15 mouse cellular contexts compared by ENCODE assay signal in the genomic region with DNA sequence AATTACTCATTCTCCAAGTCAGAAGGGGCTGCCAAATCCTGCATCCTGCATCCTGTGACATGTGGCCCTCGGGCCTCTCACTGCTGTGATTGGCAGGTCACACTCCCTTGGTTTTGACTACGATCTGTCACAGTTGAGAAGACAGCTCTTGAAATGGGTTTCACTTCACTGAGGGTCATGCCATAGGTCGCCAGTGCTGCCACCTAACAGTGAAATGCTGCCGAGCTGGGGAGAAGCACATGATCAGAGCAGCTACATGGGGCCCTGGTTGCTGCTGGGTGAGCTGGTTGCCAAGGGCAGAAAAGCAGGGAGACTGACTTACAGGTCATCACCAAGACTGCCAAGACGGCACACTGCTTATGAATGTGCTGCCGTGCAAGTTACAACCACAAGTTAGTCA.
DNase-seq lines count a peak whose midpoint lies in the region; ATAC-seq lines count a peak whose summit lies in the region.
"Had no signal": no experiment of that assay in that cellular context is flagged by ENCODE, and none has a peak within 500 bp of the region (broad histone marks: within the 10 kb centered on the region; RNA-seq: fewer than 3 reads in every experiment).

No protein-coding gene starts in this region.

- no peaks in the 10 kb centered on the region for H3K4me1 ChIP-seq in hindbrain, embryonic 11.5 days (replicated peaks; ENCODE audit: control insufficient read depth, insufficient read depth, low read length)
- H3K4me1 ChIP-seq in hindbrain, embryonic 16.5 days (ENCODE audit: control insufficient read depth, insufficient read depth, low read depth, low read length): no peaks in the 10 kb centered on the region; the same call in 1 of the 2 replicates
- peaks cover 17% of the 10 kb centered on the region for H3K4me1 ChIP-seq in midbrain, embryonic 12.5 days
- H3K4me1 ChIP-seq: liver, embryonic 13.5 days; stomach, embryonic 15.5 days had no signal

- ATAC-seq in hindbrain, embryonic 11.5 days (ENCODE audit: low FRiP score): peak; percentile 47; the same call in 1 of the 2 replicates
- ATAC-seq in hindbrain, embryonic 16.5 days: no peak
- peak; percentile 27; the same call in 1 of the 2 replicates for ATAC-seq in midbrain, embryonic 12.5 days (ENCODE audit: low FRiP score, low read depth)

- no peak overlapping the region for H3K9ac ChIP-seq in hindbrain, embryonic 11.5 days (ENCODE audit: low read depth, low read length)
- H3K9ac ChIP-seq in hindbrain, embryonic 16.5 days (ENCODE audit: low read depth, low read length): no peak overlapping the region; the same call in 1 of the 2 replicates
- H3K9ac ChIP-seq in midbrain, embryonic 12.5 days (replicated peaks): no peak overlapping the region
- H3K9ac ChIP-seq: liver, embryonic 13.5 days; stomach, embryonic 15.5 days had no signal

- H3K4me2 ChIP-seq in hindbrain, embryonic 11.5 days (replicated peaks; ENCODE audit: low read depth, low read length): no peak overlapping the region
- no peak overlapping the region for H3K4me2 ChIP-seq in hindbrain, embryonic 16.5 days (ENCODE audit: low read length)
- no peak overlapping the region for H3K4me2 ChIP-seq in midbrain, embryonic 12.5 days (replicated peaks)
- H3K4me2 ChIP-seq: liver, embryonic 13.5 days; stomach, embryonic 15.5 days had no signal

- no peak for DNase-seq in hindbrain, embryonic 11.5 days (ENCODE audit: low spot score)
- peak; percentile 85 for DNase-seq in A20 (ENCODE audit: low read depth, low spot score)
- peak; percentile 47 for DNase-seq in fibroblast of lung, adult 2 months (ENCODE audit: low read depth)
- no peak for DNase-seq in layer of hippocampus, adult 9-11 months
- no peak for DNase-seq in lung, postnatal 4 days
- DNase-seq: adrenal gland, postnatal 36 days; cerebellum, adult 11 months; gastrocnemius, adult 2 months; liver, embryonic 13.5 days; thymus, postnatal 25 days had no signal

- no peak overlapping the region for H3K27ac ChIP-seq in hindbrain, embryonic 11.5 days (ENCODE audit: low read depth, low read length)
- H3K27ac ChIP-seq in hindbrain, embryonic 16.5 days (ENCODE audit: low read depth, low read length): no peak overlapping the region
- no peak overlapping the region for H3K27ac ChIP-seq in midbrain, embryonic 12.5 days (replicated peaks)
- H3K27ac ChIP-seq: gastrocnemius, adult 2 months; layer of hippocampus, adult 2 months; liver, embryonic 13.5 days; stomach, embryonic 15.5 days had no signal

- 33% methylated on average over 6 of the region's 6 CpGs for WGBS in hindbrain, embryonic 11.5 days
- 33% methylated on average over 6 of the region's 6 CpGs for WGBS in hindbrain, embryonic 16.5 days
- WGBS in midbrain, embryonic 12.5 days: 22% methylated on average over 6 of the region's 6 CpGs

- H3K36me3 ChIP-seq in hindbrain, embryonic 11.5 days (ENCODE audit: control insufficient read depth, insufficient read depth, low read length): no peaks in the 10 kb centered on the region
- H3K36me3 ChIP-seq in hindbrain, embryonic 16.5 days (ENCODE audit: control insufficient read depth, insufficient read depth, low read length): no peaks in the 10 kb centered on the region
- H3K36me3 ChIP-seq in midbrain, embryonic 12.5 days: no peaks in the 10 kb centered on the region
- H3K36me3 ChIP-seq: liver, embryonic 13.5 days; stomach, embryonic 15.5 days had no signal

- no peaks in the 10 kb centered on the region for H3K27me3 ChIP-seq in hindbrain, embryonic 11.5 days (ENCODE audit: control insufficient read depth, insufficient read depth, low read length)
- H3K27me3 ChIP-seq in hindbrain, embryonic 16.5 days (replicated peaks; ENCODE audit: control insufficient read depth, insufficient read depth, low read length): 0 out of 2 replicates have a peak, but pooled peaks cover 2% of the 10 kb centered on the region
- H3K27me3 ChIP-seq in midbrain, embryonic 12.5 days: peaks cover 8% of the 10 kb centered on the region; the same call in 1 of the 2 replicates
- H3K27me3 ChIP-seq: liver, embryonic 13.5 days; stomach, embryonic 15.5 days had no signal

- no peak overlapping the region for H3K4me3 ChIP-seq in hindbrain, embryonic 11.5 days (ENCODE audit: low read depth, low read length)
- no peak overlapping the region for H3K4me3 ChIP-seq in hindbrain, embryonic 16.5 days (ENCODE audit: low read length)
- H3K4me3 ChIP-seq in midbrain, embryonic 12.5 days: no peak overlapping the region
- H3K4me3 ChIP-seq: erythroblast, embryonic 14.5 days; gastrocnemius, adult 2 months; layer of hippocampus, adult 2 months; liver, embryonic 13.5 days; stomach, embryonic 15.5 days had no signal

- H3K9me3 ChIP-seq in hindbrain, embryonic 11.5 days (ENCODE audit: control insufficient read depth, low read length): no peaks in the 10 kb centered on the region
- H3K9me3 ChIP-seq in hindbrain, embryonic 16.5 days (ENCODE audit: control insufficient read depth, low read length): no peaks in the 10 kb centered on the region
- H3K9me3 ChIP-seq in midbrain, embryonic 12.5 days: no peaks in the 10 kb centered on the region
- H3K9me3 ChIP-seq: liver, embryonic 13.5 days; stomach, embryonic 15.5 days had no signal

Comparison
In these comparisons a context has a peak if more than half of its experiments do, and no peak if none do; other contexts are left out.
1. DNase-seq: peak in A20 (single experiment) and fibroblast of lung, adult 2 months (single experiment); none in hindbrain, embryonic 11.5 days (single experiment), layer of hippocampus, adult 9-11 months (single experiment) and lung, postnatal 4 days (0 of 2).